ENCODE assay signal across 8 mouse cellular contexts in the genomic region with DNA sequence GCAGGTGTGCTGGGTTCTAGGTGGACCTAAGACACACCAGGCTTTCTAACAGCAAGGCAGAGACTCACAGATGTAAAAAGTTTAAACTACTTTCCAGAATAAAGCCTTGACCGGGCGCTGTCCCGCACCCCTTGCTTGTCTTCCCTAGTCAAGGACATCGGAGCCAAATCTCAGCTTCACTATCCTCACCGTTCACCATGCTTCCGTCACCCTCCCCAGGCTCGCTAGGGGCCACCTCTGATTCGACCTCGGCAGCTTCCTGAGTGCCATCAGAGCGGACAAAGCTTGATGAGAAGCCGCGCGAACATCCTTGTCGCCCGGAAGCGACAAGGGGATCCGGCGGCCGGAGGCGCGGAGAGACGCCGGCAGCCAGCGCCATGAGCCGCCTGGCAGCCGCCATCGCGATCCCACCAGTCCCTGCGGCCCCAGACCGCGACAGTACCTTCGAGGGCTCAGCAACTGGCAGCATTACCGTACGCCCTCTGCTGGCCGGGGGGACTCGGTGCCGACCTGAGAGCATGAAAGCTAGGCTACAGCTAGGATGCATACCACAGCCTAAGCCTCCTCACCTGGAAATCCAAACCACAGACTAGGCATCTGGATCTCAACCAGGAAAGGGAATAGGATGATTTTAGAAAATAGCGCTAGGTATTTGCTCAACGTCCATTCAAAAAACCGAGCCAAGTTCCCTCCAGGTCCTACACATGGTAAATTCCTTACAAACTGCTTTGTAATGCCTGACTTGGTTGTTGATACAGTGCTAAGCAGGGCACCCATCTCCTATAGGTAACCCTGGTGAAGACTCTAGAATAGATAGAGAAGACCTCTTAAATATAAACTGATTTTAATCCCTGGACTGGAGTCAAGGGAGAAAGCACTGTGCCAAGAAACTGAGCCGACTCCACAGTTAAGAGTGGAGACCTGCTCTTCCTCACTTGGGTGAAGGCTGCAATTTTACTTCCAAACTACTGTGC. TPM values are rescaled to one million over a fixed set of nuclear protein-coding genes. Genes with fewer than 3 reads are reported as not detected.
DNase-seq lines count a peak whose midpoint lies in the region; ATAC-seq and TF ChIP-seq lines count a peak whose summit lies in the region.

No protein-coding gene starts in this region.

- H3K9me3 ChIP-seq in E14TG2a.4 (ENCODE audit: low read length) = no peaks in the 10 kb centered on the region
- no peaks in the 10 kb centered on the region for H3K9me3 ChIP-seq in forebrain, embryonic 12.5 days
- H3K9me3 ChIP-seq in liver, postnatal 0 days (ENCODE audit: low read length) = no peaks in the 10 kb centered on the region
- H3K9me3 ChIP-seq in neural tube, embryonic 14.5 days (ENCODE audit: control insufficient read depth, low read length) = no peaks in the 10 kb centered on the region

- H3K4me3 ChIP-seq in E14TG2a.4 (replicated peaks; ENCODE audit: low read length) = peak overlapping the region; percentile 99
- H3K4me3 ChIP-seq in forebrain, embryonic 12.5 days (replicated peaks) = peak overlapping the region; percentile 86
- H3K4me3 ChIP-seq in liver, postnatal 0 days (ENCODE audit: low read depth, low read length) = peak overlapping the region; percentile 84
- H3K4me3 ChIP-seq in neural tube, embryonic 14.5 days (ENCODE audit: low read depth, low read length) = peak overlapping the region; percentile 88

- peak overlapping the region; percentile 88 for H3K4me2 ChIP-seq in forebrain, embryonic 12.5 days
- H3K4me2 ChIP-seq in liver, postnatal 0 days (ENCODE audit: low read depth, low read length) = peak overlapping the region; percentile 80
- H3K4me2 ChIP-seq in neural tube, embryonic 14.5 days (ENCODE audit: low read depth, low read length) = peak overlapping the region; percentile 83

- peak; percentile 86 for DNase-seq in c-Kit-positive CD71-positive TER-119-positive erythroid progenitor cells, embryonic 14.5 days (ENCODE audit: low spot score)
- DNase-seq in heart, postnatal 10 days = peak; percentile 94 to 97
- DNase-seq in large intestine, adult 2 months (ENCODE audit: low read depth, low spot score) = peak; percentile 82
- peak; percentile 95 for DNase-seq in liver, postnatal 0 days
- peak; percentile 96 for DNase-seq in testis, postnatal 10 days (ENCODE audit: low spot score)

- ATAC-seq in forebrain, embryonic 12.5 days (ENCODE audit: low FRiP score) = peak; percentile 94
- ATAC-seq in liver, postnatal 0 days = peak; percentile 98
- ATAC-seq in neural tube, embryonic 14.5 days (ENCODE audit: low read depth) = peak; percentile 97

- H3K9ac ChIP-seq in forebrain, embryonic 12.5 days = peak overlapping the region; percentile 78
- peak overlapping the region; percentile 78 for H3K9ac ChIP-seq in liver, postnatal 0 days (replicated peaks)
- H3K9ac ChIP-seq in neural tube, embryonic 14.5 days (replicated peaks; ENCODE audit: low read depth, low read length) = peak overlapping the region; percentile 70

- H3K4me1 ChIP-seq in E14TG2a.4 (replicated peaks; ENCODE audit: low read depth, low read length) = peaks cover 32% of the 10 kb centered on the region
- H3K4me1 ChIP-seq in forebrain, embryonic 12.5 days = peaks cover 7% of the 10 kb centered on the region
- peaks cover 9% of the 10 kb centered on the region for H3K4me1 ChIP-seq in liver, postnatal 0 days (ENCODE audit: insufficient read depth)
- H3K4me1 ChIP-seq in neural tube, embryonic 14.5 days (ENCODE audit: control insufficient read depth, insufficient read depth, low read length) = 0 out of 2 replicates have a peak, but pooled peaks cover 4% of the 10 kb centered on the region

- no peak for TF ChIP-seq EP300 in liver, postnatal 0 days (IDR thresholded peaks at IDR 0.05; ENCODE audit: low read depth)

- WGBS in forebrain, embryonic 12.5 days = 3% methylated on average over 41 of the region's 41 CpGs
- 2% methylated on average over 41 of the region's 41 CpGs for WGBS in large intestine, adult 2 months
- WGBS in liver, postnatal 0 days (ENCODE audit: insufficient replicate concordance) = 3% methylated on average over 41 of the region's 41 CpGs
- 3% methylated on average over 41 of the region's 41 CpGs for WGBS in neural tube, embryonic 14.5 days

- no peaks in the 10 kb centered on the region for H3K27me3 ChIP-seq in E14TG2a.4 (ENCODE audit: insufficient read depth, low read length)
- H3K27me3 ChIP-seq in forebrain, embryonic 12.5 days = no peaks in the 10 kb centered on the region
- no peaks in the 10 kb centered on the region for H3K27me3 ChIP-seq in liver, postnatal 0 days (ENCODE audit: insufficient read depth, low read length)
- H3K27me3 ChIP-seq in neural tube, embryonic 14.5 days (ENCODE audit: control insufficient read depth, insufficient read depth, low read length) = no peaks in the 10 kb centered on the region

- intact Hi-C loops in heart, postnatal 10 days (cut with DNase I) = loop anchor here (1.0 to 5.0 kb wide), 3 partner anchors 116 to 206 kb away; no protein-coding TSS in a partner anchor

- peak; percentile 84 for TF ChIP-seq CTCF in E14TG2a.4 (conservative IDR thresholded peaks at IDR 0.05; ENCODE audit: low read length)
- TF ChIP-seq CTCF in liver, postnatal 0 days (IDR thresholded peaks at IDR 0.05; ENCODE audit: low read depth) = peak; percentile 99

- peaks cover 80% of the 10 kb centered on the region for H3K36me3 ChIP-seq in E14TG2a.4 (ENCODE audit: insufficient read depth, low read length)
- peaks cover 80% of the 10 kb centered on the region for H3K36me3 ChIP-seq in forebrain, embryonic 12.5 days (replicated peaks)
- peaks cover 14% of the 10 kb centered on the region for H3K36me3 ChIP-seq in liver, postnatal 0 days (replicated peaks; ENCODE audit: insufficient read depth, low read length)
- peaks cover 57% of the 10 kb centered on the region for H3K36me3 ChIP-seq in neural tube, embryonic 14.5 days (ENCODE audit: control insufficient read depth, insufficient read depth, low read length)

- H3K27ac ChIP-seq in forebrain, embryonic 12.5 days = no peak overlapping the region
- H3K27ac ChIP-seq in liver, postnatal 0 days (ENCODE audit: low read depth) = peak overlapping the region; percentile 68; the same call in 1 of the 2 replicates
- 0 out of 2 replicates have a peak overlapping the region, but pooled peaks have one; percentile 16 for H3K27ac ChIP-seq in neural tube, embryonic 14.5 days (ENCODE audit: low read depth, low read length)

RNA-seq across cellular contexts. Expression of gene Smarcc1, which starts 16.6 kb away (rescaled TPM):
- 235 and 237 TPM in 2 replicates for polyA plus RNA-seq in forebrain, embryonic 12.5 days (2016; fragmentation: Nextera tagmentation; extraction: Ambion mirVana)
- total RNA-seq in heart, postnatal 10 days (2021) = 10 to 100 TPM; 42.1 to 47.5 TPM
- 10.8 and 12.4 TPM in 2 replicates for polyA plus RNA-seq in large intestine, adult 2 months (2012; rRNA removed)
- 13.5 and 18.5 TPM in 2 replicates for polyA plus RNA-seq in liver, postnatal 0 days (2015; fragmentation: Nextera tagmentation; extraction: Ambion mirVana)
- polyA plus RNA-seq in neural tube, embryonic 14.5 days (2014; fragmentation: Nextera tagmentation; extraction: Ambion mirVana) = 89.0 and 90.4 TPM in 2 replicates

RNA-seq across cellular contexts. Expression of gene Dhx30, which starts 16.7 kb away (rescaled TPM):
- polyA plus RNA-seq in forebrain, embryonic 12.5 days (2016; fragmentation: Nextera tagmentation; extraction: Ambion mirVana) = 226 and 231 TPM in 2 replicates
- 10 to 100 TPM; 67.7 to 78.4 TPM for total RNA-seq in heart, postnatal 10 days (2021)
- 49.4 and 56.5 TPM in 2 replicates for polyA plus RNA-seq in large intestine, adult 2 months (2012; rRNA removed)
- 19.0 and 24.8 TPM in 2 replicates for polyA plus RNA-seq in liver, postnatal 0 days (2015; fragmentation: Nextera tagmentation; extraction: Ambion mirVana)
- 178 and 207 TPM in 2 replicates for polyA plus RNA-seq in neural tube, embryonic 14.5 days (2014; fragmentation: Nextera tagmentation; extraction: Ambion mirVana)
